Mouse (Mus musculus): ENCODE measurements around the gene Oxnad1.

- TF ChIP-seq CTCF (IDR thresholded peaks at IDR 0.05) (no peak), EP300 (IDR thresholded peaks at IDR 0.05) (no peak)
Measured at GRCm38 (mm10) chr14:32036482-32036881, 48.7 kb upstream of the Oxnad1 start.

All from lung, postnatal 0 days (tissue).